Mouse (Mus musculus) spleen, postnatal 10 days (tissue): ENCODE data around the gene Arl14.
A peak's percentile ranks its signal among the peaks of the same experiment; 100 is the strongest.
"Not testable (repeated sequence)": the region's sequence is repeated elsewhere in the genome, so short reads cannot be mapped to it uniquely, and the experiment has no call there.

Experiments used
- DNase-seq, 2 experiments: peaks; one replicate each; pipeline ENCODE4 v3.0.0; 2021 to 2022; ENCODE audit warnings: low spot score in 2 of 2

Gene Arl14

GRCm38 (mm10) chr3:69213465-69213864 is 8.8 kb upstream of the Arl14 start:
- no peak for DNase-seq

GRCm38 (mm10) chr3:69214566-69214965 is 7.7 kb upstream of the Arl14 start:
- DNase-seq = no peak

GRCm38 (mm10) chr3:69222502-69222900 is 282 bp downstream of the Arl14 start:
- DNase-seq = no peak

- no peak for DNase-seq
These were observed 768 bp downstream of the Arl14 start for GRCm38 (mm10) chr3:69222987-69223386.

- DNase-seq = no peak
These were observed 1.4 kb downstream of the Arl14 start for GRCm38 (mm10) chr3:69223666-69224065.

- DNase-seq = no peak
These were observed 2.8 kb downstream of the Arl14 start for GRCm38 (mm10) chr3:69225019-69225418.

- DNase-seq = no peak
These were observed 4.3 kb downstream of the Arl14 start for GRCm38 (mm10) chr3:69226496-69226895.

- DNase-seq = no peak
These were observed 5.8 kb downstream of the Arl14 start for GRCm38 (mm10) chr3:69228002-69228401.

GRCm38 (mm10) chr3:69231522-69232138 is 9.4 kb downstream of the Arl14 start:
- no peak for DNase-seq

GRCm38 (mm10) chr3:69233552-69234189 is 11.5 kb downstream of the Arl14 start:
- not testable (repeated sequence) for DNase-seq

- no peak for DNase-seq
These were observed 12.3 kb downstream of the Arl14 start for GRCm38 (mm10) chr3:69234525-69234924.

GRCm38 (mm10) chr3:69235806-69236205 is 13.6 kb downstream of the Arl14 start:
- no peak for DNase-seq

- no peak for DNase-seq
These were observed 14.3 kb downstream of the Arl14 start for GRCm38 (mm10) chr3:69236491-69236890.

- DNase-seq = peak; percentile 34 to 78
These were observed 16.1 kb downstream of the Arl14 start for GRCm38 (mm10) chr3:69238141-69238851.

- no peak for DNase-seq
These were observed 17.0 kb downstream of the Arl14 start for GRCm38 (mm10) chr3:69239246-69239645.

GRCm38 (mm10) chr3:69241020-69241419 is 18.8 kb downstream of the Arl14 start:
- DNase-seq = no peak

GRCm38 (mm10) chr3:69253096-69253866 is 31.1 kb downstream of the Arl14 start:
- no peak for DNase-seq

- no peak for DNase-seq
These were observed 32.5 kb downstream of the Arl14 start for GRCm38 (mm10) chr3:69254676-69255075.

GRCm38 (mm10) chr3:69257049-69257699 is 35.0 kb downstream of the Arl14 start:
- DNase-seq = peak in 1 of 2 experiments; percentile 43

GRCm38 (mm10) chr3:69263010-69263643 is 40.9 kb downstream of the Arl14 start:
- no peak for DNase-seq

GRCm38 (mm10) chr3:69264299-69264698 is 42.1 kb downstream of the Arl14 start:
- not testable (repeated sequence) for DNase-seq
